Comparison of ENCODE assay signal across 8 mouse cellular contexts in genomic region chr16:4160246-4160897, GRCm38 (mm10). TPM values are rescaled to one million over a fixed set of nuclear protein-coding genes. Genes with fewer than 3 reads are reported as not detected.
A peak's percentile ranks its signal among the peaks of the same experiment; 100 is the strongest.
DNase-seq lines count a peak whose midpoint lies in the region; ATAC-seq lines count a peak whose summit lies in the region.

No protein-coding gene starts in this region.

- no peak for ATAC-seq in monocyte, adult 5-6 weeks (replicated peaks; ENCODE audit: insufficient number of reproducible peaks, low FRiP score, low TSS enrichment, poor library complexity, severe bottlenecking)

- DNase-seq in gastrocnemius, adult 18-20 months (ENCODE audit: low spot score), result peak; percentile 58
- DNase-seq in gastrocnemius, postnatal 14 days, result no peak
- DNase-seq in urinary bladder, postnatal 14 days (ENCODE audit: low spot score), result peak; percentile 7
- DNase-seq in urinary bladder, postnatal 36 days (ENCODE audit: low spot score in 2 of 2), result no peak
- peak; percentile 24 to 48 for DNase-seq in heart, postnatal 36 days
- peak; percentile 79 for DNase-seq in lung, postnatal 10 days
- no peak for DNase-seq in gastrocnemius, postnatal 4 days (ENCODE audit: low spot score in 2 of 2)

- intact Hi-C loops in gastrocnemius, postnatal 14 days (cut with DNase I; ENCODE audit: low total_unique reads), result no loop called here
- intact Hi-C loops in heart, postnatal 36 days (cut with DNase I), result loop anchor here (5.0 kb wide), 1 partner anchor 52 kb away; the partner anchor contains the start of gene Crebbp

RNA-seq across cellular contexts. Expression of gene Crebbp, which starts 53.4 kb away (rescaled TPM):
- total RNA-seq in gastrocnemius, adult 18-20 months (2021), result 10 to 100 TPM; 35.2 to 37.9 TPM
- total RNA-seq in gastrocnemius, postnatal 14 days (2021), result 10 to 100 TPM; 33.0 to 33.1 TPM
- total RNA-seq in heart, postnatal 36 days (2021), result 10 to 100 TPM; 40.5 to 42.9 TPM
- total RNA-seq in monocyte, adult 5-6 weeks (2017), result 40.6 to 106 TPM (median 47.4 TPM) in 3 replicates
- 10 to 100 TPM; 59.2 to 64.6 TPM for total RNA-seq in gastrocnemius, postnatal 4 days (2021)

Comparison
In these comparisons a context has a peak if more than half of its experiments do, and no peak if none do; other contexts are left out.
1. DNase-seq: peak in gastrocnemius, adult 18-20 months (single experiment), urinary bladder, postnatal 14 days (single experiment), heart, postnatal 36 days (2 of 2) and lung, postnatal 10 days (single experiment); none in gastrocnemius, postnatal 14 days (single experiment), urinary bladder, postnatal 36 days (0 of 2) and gastrocnemius, postnatal 4 days (0 of 2).